Mouse (Mus musculus): ENCODE data around the gene G6pc2.

GRCm38 (mm10) chr2:69209684-69210083 lies 1.2 kb upstream of the G6pc2 start:
- no peak for TF ChIP-seq CTCF (conservative IDR thresholded peaks at IDR 0.05; ENCODE audit: low read length)
- no peak for TF ChIP-seq POU5F1 (IDR thresholded peaks at IDR 0.05; ENCODE audit: borderline replicate concordance, low read length)
